Mouse (Mus musculus) liver, postnatal 0 days (tissue): ENCODE results near the gene Sgms1. TPM values are rescaled to one million over a fixed set of nuclear protein-coding genes. Genes with fewer than 3 reads are reported as not detected.

ENCODE experiments used
- ATAC-seq: fragments of 200-750 bp; cut with Nextera tagmentation; 2 replicates; pipeline ENCODE4 v1.8.0; 2017; ENCODE audit warnings: mild to moderate bottlenecking, moderate library complexity
- DNase-seq: peaks from one replicate; pipeline ENCODE4 v3.0.0-alpha.2; 2016
- H3K27ac ChIP-seq: fragments of 300-500 bp; sonication (generic); 2 replicates; pipeline ENCODE4 v1.5.1; 2014; ENCODE audit warnings: antibody characterized with exemption, moderate library complexity, mild to moderate bottlenecking, low read depth
- H3K27me3 ChIP-seq: fragments of 300-500 bp; sonication (generic); 2 replicates; pipeline ENCODE4 v1.6.1; 2014; ENCODE audit warnings: low read length, control low read depth, mixed read lengths; ENCODE audit not compliant: insufficient read depth
- H3K36me3 ChIP-seq: fragments of 300-500 bp; sonication (generic); replicated peaks from 2 replicates; pipeline ENCODE4 v1.6.1; 2014; ENCODE audit warnings: mild to moderate bottlenecking, control low read depth, low read length, moderate library complexity, mixed read lengths; ENCODE audit not compliant: insufficient read depth
- H3K4me1 ChIP-seq: fragments of 300-500 bp; sonication (generic); 2 replicates; pipeline ENCODE4 v1.6.1; 2014; ENCODE audit warnings: antibody characterized with exemption, mild to moderate bottlenecking, control low read depth; ENCODE audit not compliant: insufficient read depth
- H3K4me2 ChIP-seq: fragments of 300-500 bp; sonication (generic); 2 replicates; pipeline ENCODE4 v1.6.1; 2014; ENCODE audit warnings: low read depth, mild to moderate bottlenecking, low read length, moderate library complexity, mixed read lengths
- H3K4me3 ChIP-seq: fragments of 300-500 bp; sonication (generic); 2 replicates; pipeline ENCODE4 v1.5.1; 2014; ENCODE audit warnings: low read depth, low read length
- H3K9ac ChIP-seq: fragments of 300-500 bp; sonication (generic); replicated peaks from 2 replicates; pipeline ENCODE4 v1.6.1; 2014; ENCODE audit warnings: mild to moderate bottlenecking, moderate library complexity
- H3K9me3 ChIP-seq: fragments of 300-500 bp; sonication (generic); 2 replicates; pipeline ENCODE4 v1.6.1; 2016; ENCODE audit warnings: mild to moderate bottlenecking, control low read depth, low read length, mixed read lengths
- CTCF ChIP-seq: sonication (generic); IDR thresholded peaks from 2 replicates; pipeline ENCODE4 v1.5.1; 2016; ENCODE audit warnings: antibody characterized with exemption, low read depth
- EP300 ChIP-seq: IDR thresholded peaks from 2 replicates; pipeline ENCODE4 v1.6.1; 2016; ENCODE audit warnings: antibody characterized with exemption, low read depth, mild to moderate bottlenecking
- WGBS: fragments of 180-500 bp; shearing (Covaris S2); extraction: QIAGEN DNeasy Blood & Tissue Kit; methylation state at CpG from one replicate; pipeline ENCODE4 v1.1.7; 2014; ENCODE audit not compliant: insufficient replicate concordance; 5-methylcytosine and 5-hydroxymethylcytosine counted together
- polyA plus RNA-seq: library from polyadenylated mRNA; unstranded; fragments of >200 nt; fragmentation: Nextera tagmentation; extraction: Ambion mirVana; gene quantifications from 2 replicates; pipeline ENCODE4 v1.2.1, GENCODE M21; 2015

Gene Sgms1
- polyA plus RNA-seq, 1 experiment from 2014 or later = 16.0 TPM

GRCm38 (mm10) chr19:32157045-32157444, 232.5 kb downstream of the Sgms1 start:
- Histone ChIP-seq H3K27ac (no peak overlapping the region), H3K4me2 (no peak overlapping the region), H3K9me3 (no peaks in the 10 kb centered on the region), H3K4me3 (no peak overlapping the region), H3K36me3 (peaks cover 32% of the 10 kb centered on the region), H3K9ac (no peak overlapping the region), H3K4me1 (peaks cover 7% of the 10 kb centered on the region), H3K27me3 (no peaks in the 10 kb centered on the region)
- TF ChIP-seq CTCF = no peak
- no peak for TF ChIP-seq EP300
- DNase-seq = peak; percentile 44
- peak; percentile 71 for ATAC-seq
- 49% methylated on average over 6 of the region's 6 CpGs for WGBS

- H3K4me1 ChIP-seq = peaks cover 10% of the 10 kb centered on the region
- ATAC-seq (no peak), DNase-seq (no peak)
- H3K9ac ChIP-seq = no peak overlapping the region
- no peaks in the 10 kb centered on the region for H3K27me3 ChIP-seq
- peaks cover 16% of the 10 kb centered on the region for H3K36me3 ChIP-seq
- no peak overlapping the region for H3K4me3 ChIP-seq
- WGBS = 69% methylated on average over 6 of the region's 6 CpGs
- H3K9me3 ChIP-seq = no peaks in the 10 kb centered on the region
- TF ChIP-seq CTCF (no peak), EP300 (no peak)
- no peak overlapping the region for H3K27ac ChIP-seq
- H3K4me2 ChIP-seq = no peak overlapping the region
Observed at GRCm38 (mm10) chr19:32152529-32152928, 237.0 kb downstream of the Sgms1 start.

- TF ChIP-seq EP300 (no peak), CTCF (no peak)
Observed at GRCm38 (mm10) chr19:32148710-32149109, 240.8 kb downstream of the Sgms1 start.

GRCm38 (mm10) chr19:32142383-32142782, 247.1 kb downstream of the Sgms1 start:
- peaks cover 5% of the 10 kb centered on the region for H3K4me1 ChIP-seq
- no peak overlapping the region for H3K27ac ChIP-seq
- no peaks in the 10 kb centered on the region for H3K27me3 ChIP-seq
- H3K9ac ChIP-seq = no peak overlapping the region
- H3K9me3 ChIP-seq = no peaks in the 10 kb centered on the region
- TF ChIP-seq CTCF (no peak), EP300 (no peak)
- H3K4me2 ChIP-seq = no peak overlapping the region
- 94% methylated on average over 6 of the region's 6 CpGs for WGBS
- peaks cover 10% of the 10 kb centered on the region; the same call in 1 of the 2 replicates for H3K36me3 ChIP-seq
- no peak overlapping the region for H3K4me3 ChIP-seq
- ATAC-seq (no peak), DNase-seq (no peak)

More at GRCm38 (mm10) chr19:32148710-32149109, 240.8 kb downstream of the Sgms1 start:
- no peaks in the 10 kb centered on the region for H3K27me3 ChIP-seq
- WGBS = 55% methylated on average over 5 of the region's 5 CpGs
- H3K9ac ChIP-seq = no peak overlapping the region
- 0 out of 2 replicates have a peak, but pooled peaks cover 3% of the 10 kb centered on the region for H3K4me1 ChIP-seq
- no peak overlapping the region for H3K4me2 ChIP-seq
- DNase-seq (no peak), ATAC-seq (no peak)
- 0 out of 2 replicates have a peak, but pooled peaks cover 10% of the 10 kb centered on the region for H3K36me3 ChIP-seq
- no peaks in the 10 kb centered on the region for H3K9me3 ChIP-seq
- H3K4me3 ChIP-seq = no peak overlapping the region
- H3K27ac ChIP-seq = no peak overlapping the region

GRCm38 (mm10) chr19:32138361-32139088, 251.0 kb downstream of the Sgms1 start:
- Histone ChIP-seq H3K36me3 (peaks cover 15% of the 10 kb centered on the region), H3K9ac (no peak overlapping the region), H3K4me3 (no peak overlapping the region), H3K27ac (no peak overlapping the region), H3K9me3 (no peaks in the 10 kb centered on the region), H3K4me1 (peaks cover 5% of the 10 kb centered on the region), H3K4me2 (no peak overlapping the region), H3K27me3 (no peaks in the 10 kb centered on the region)
- TF ChIP-seq EP300 (no peak), CTCF (no peak)
- 32% methylated on average over 14 of the region's 14 CpGs for WGBS
- peak; percentile 58; the same call in 1 of the 2 replicates for ATAC-seq
- DNase-seq = no peak

- DNase-seq (no peak), ATAC-seq (no peak)
- Histone ChIP-seq H3K36me3 (peaks cover 17% of the 10 kb centered on the region), H3K9me3 (no peaks in the 10 kb centered on the region), H3K4me2 (no peak overlapping the region), H3K4me3 (no peak overlapping the region), H3K27me3 (no peaks in the 10 kb centered on the region), H3K27ac (no peak overlapping the region), H3K9ac (no peak overlapping the region), H3K4me1 (peaks cover 5% of the 10 kb centered on the region)
- no peak for TF ChIP-seq CTCF
- TF ChIP-seq EP300 = no peak
- WGBS = 68% methylated on average over 5 of the region's 5 CpGs
Observed at GRCm38 (mm10) chr19:32137904-32138303, 251.6 kb downstream of the Sgms1 start.
